Mouse (Mus musculus) midbrain, postnatal 0 days (tissue): ENCODE results near the gene D10Jhu81e. TPM values are rescaled to one million over a fixed set of nuclear protein-coding genes. Genes with fewer than 3 reads are reported as not detected.

Experiments
- ATAC-seq: fragments of 200-750 bp; cut with Nextera tagmentation; 2 replicates; pipeline ENCODE4 v1.8.0; 2017; ENCODE audit warnings: moderate number of reproducible peaks, mild to moderate bottlenecking, moderate TSS enrichment, moderate library complexity; ENCODE audit not compliant: low FRiP score
- DNase-seq: peaks from one replicate; pipeline ENCODE4 v3.0.0-alpha.2; 2015; ENCODE audit warnings: low spot score
- H3K27ac ChIP-seq: fragments of 300-500 bp; sonication (generic); 2 replicates; pipeline ENCODE4 v1.5.1; 2014; ENCODE audit warnings: low read depth, mild to moderate bottlenecking, low read length, mixed read lengths
- H3K27me3 ChIP-seq: fragments of 300-500 bp; sonication (generic); 2 replicates; pipeline ENCODE4 v1.6.1; 2014; ENCODE audit warnings: low read length, control low read depth, mixed read lengths; ENCODE audit not compliant: insufficient read depth
- H3K36me3 ChIP-seq: fragments of 300-500 bp; sonication (generic); 2 replicates; pipeline ENCODE4 v1.6.1; 2014; ENCODE audit warnings: low read length, control low read depth, mixed read lengths; ENCODE audit not compliant: insufficient read depth
- H3K4me1 ChIP-seq: fragments of 300-500 bp; sonication (generic); 2 replicates; pipeline ENCODE4 v1.6.1; 2014; ENCODE audit warnings: mild to moderate bottlenecking, control low read depth, antibody characterized with exemption, low read length, mixed read lengths; ENCODE audit not compliant: insufficient read depth
- H3K4me2 ChIP-seq: fragments of 300-500 bp; sonication (generic); 2 replicates; pipeline ENCODE4 v1.6.1; 2014; ENCODE audit warnings: low read depth, mild to moderate bottlenecking, low read length, mixed read lengths; ENCODE audit not compliant: poor library complexity, severe bottlenecking
- H3K4me3 ChIP-seq: fragments of 300-500 bp; sonication (generic); 2 replicates; pipeline ENCODE4 v1.5.1; 2014; ENCODE audit warnings: low read depth, mild to moderate bottlenecking, low read length, moderate library complexity
- H3K9ac ChIP-seq: fragments of 300-500 bp; sonication (generic); replicated peaks from 2 replicates; pipeline ENCODE4 v1.6.1; 2014; ENCODE audit warnings: mild to moderate bottlenecking, low read length, moderate library complexity, mixed read lengths; ENCODE audit not compliant: poor library complexity, severe bottlenecking
- H3K9me3 ChIP-seq: fragments of 300-500 bp; sonication (generic); 2 replicates; pipeline ENCODE4 v1.6.1; 2016; ENCODE audit warnings: low read length, control low read depth
- CTCF ChIP-seq: IDR thresholded peaks from 2 replicates; pipeline ENCODE4 v1.5.1; 2016; ENCODE audit warnings: antibody characterized with exemption, mild to moderate bottlenecking
- WGBS: fragments of 180-500 bp; shearing (Covaris S2); extraction: QIAGEN DNeasy Blood & Tissue Kit; methylation state at CpG from one replicate; pipeline ENCODE4 v1.1.7; 2014; 5-methylcytosine and 5-hydroxymethylcytosine counted together
- polyA plus RNA-seq: library from polyadenylated mRNA; unstranded; fragments of >200 nt; fragmentation: Nextera tagmentation; extraction: Ambion mirVana; gene quantifications from 2 replicates; pipeline ENCODE4 v1.2.1, GENCODE M21; 2015
- total RNA-seq: library from RNA; depleted of rRNA; stranded (reverse); fragments of >200 nt; gene quantifications from 2 replicates; pipeline ENCODE4 v1.2.3, GENCODE M21; 2014

The D10Jhu81e gene
- total and polyA plus RNA-seq, 2 experiments from 2014 or later, result 24.1 to 119 TPM

GRCm38 (mm10) chr10:78167333-78167732 lies 2.2 kb downstream of the D10Jhu81e start:
- Histone ChIP-seq H3K4me1 (peaks cover 6% of the 10 kb centered on the region; the same call in 1 of the 2 replicates), H3K36me3 (peaks cover 57% of the 10 kb centered on the region), H3K4me3 (no peak overlapping the region), H3K4me2 (no peak overlapping the region), H3K9ac (no peak overlapping the region), H3K9me3 (no peaks in the 10 kb centered on the region), H3K27ac (no peak overlapping the region), H3K27me3 (no peaks in the 10 kb centered on the region)
- 82% methylated on average over 7 of the region's 7 CpGs for WGBS
- DNase-seq (peak; percentile 68), ATAC-seq (no peak)
- no peak for TF ChIP-seq CTCF

GRCm38 (mm10) chr10:78165256-78166005 lies 4.2 kb downstream of the D10Jhu81e start:
- Histone ChIP-seq H3K27me3 (no peaks in the 10 kb centered on the region), H3K36me3 (peaks cover 49% of the 10 kb centered on the region), H3K9me3 (no peaks in the 10 kb centered on the region), H3K4me2 (no peak overlapping the region), H3K4me1 (peaks cover 6% of the 10 kb centered on the region; the same call in 1 of the 2 replicates), H3K27ac (no peak overlapping the region), H3K4me3 (no peak overlapping the region), H3K9ac (no peak overlapping the region)
- no peak for DNase-seq
- no peak for ATAC-seq
- TF ChIP-seq CTCF, result no peak
- 93% methylated on average over 21 of the region's 21 CpGs for WGBS

DNA sequence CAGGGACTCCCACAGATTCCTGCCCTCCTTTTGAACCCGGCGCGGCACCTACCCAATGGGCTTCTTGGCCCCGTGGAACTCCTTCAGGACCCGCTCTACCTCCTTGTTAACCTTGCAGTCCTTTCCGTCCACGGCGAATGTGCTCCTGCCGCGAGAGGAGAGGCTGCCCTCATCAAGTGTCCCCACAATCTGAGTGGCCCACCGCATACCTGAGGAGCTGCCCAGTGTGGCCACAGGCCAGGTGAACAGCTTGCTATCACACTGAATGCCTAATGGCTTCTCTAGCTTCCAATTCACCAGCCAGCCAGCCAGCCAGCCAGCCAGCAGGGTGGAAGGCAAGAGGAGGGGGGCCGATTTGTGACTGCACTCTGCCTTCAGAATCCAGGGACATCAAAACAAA lies 4.8 kb downstream of the D10Jhu81e start:
- Histone ChIP-seq H3K4me1 (peaks cover 7% of the 10 kb centered on the region; the same call in 1 of the 2 replicates), H3K27ac (no peak overlapping the region), H3K9ac (no peak overlapping the region), H3K4me2 (no peak overlapping the region), H3K4me3 (no peak overlapping the region), H3K27me3 (no peaks in the 10 kb centered on the region), H3K9me3 (no peaks in the 10 kb centered on the region), H3K36me3 (peaks cover 49% of the 10 kb centered on the region)
- no peak for ATAC-seq
- 95% methylated on average over 12 of the region's 12 CpGs for WGBS
- no peak for DNase-seq
- no peak for TF ChIP-seq CTCF

GRCm38 (mm10) chr10:78163923-78164322 lies 5.7 kb downstream of the D10Jhu81e start:
- H3K9ac ChIP-seq, result no peak overlapping the region
- DNase-seq (peak; percentile 84), ATAC-seq (no peak)
- H3K27ac ChIP-seq, result no peak overlapping the region
- no peak overlapping the region for H3K4me2 ChIP-seq
- H3K4me1 ChIP-seq, result peaks cover 13% of the 10 kb centered on the region; the same call in 1 of the 2 replicates
- no peaks in the 10 kb centered on the region for H3K27me3 ChIP-seq
- no peaks in the 10 kb centered on the region for H3K9me3 ChIP-seq
- peaks cover 49% of the 10 kb centered on the region for H3K36me3 ChIP-seq
- 30% methylated on average over 4 of the region's 4 CpGs for WGBS
- TF ChIP-seq CTCF, result peak; percentile 86
- no peak overlapping the region for H3K4me3 ChIP-seq

GRCm38 (mm10) chr10:78163241-78163640 lies 6.3 kb downstream of the D10Jhu81e start:
- ATAC-seq (0 out of 2 replicates have a peak, but pooled peaks have one; percentile 8), DNase-seq (no peak)
- H3K4me1 ChIP-seq, result 0 out of 2 replicates have a peak, but pooled peaks cover 8% of the 10 kb centered on the region
- WGBS, result 96% methylated on average over 9 of the region's 9 CpGs
- no peaks in the 10 kb centered on the region for H3K9me3 ChIP-seq
- no peak overlapping the region for H3K4me2 ChIP-seq
- H3K36me3 ChIP-seq, result peaks cover 49% of the 10 kb centered on the region
- H3K4me3 ChIP-seq, result no peak overlapping the region
- H3K27ac ChIP-seq, result no peak overlapping the region
- TF ChIP-seq CTCF, result no peak
- H3K27me3 ChIP-seq, result no peaks in the 10 kb centered on the region
- no peak overlapping the region for H3K9ac ChIP-seq

- DNase-seq (no peak), ATAC-seq (no peak)
- no peaks in the 10 kb centered on the region for H3K9me3 ChIP-seq
- no peak overlapping the region for H3K4me2 ChIP-seq
- H3K27ac ChIP-seq, result no peak overlapping the region
- H3K4me1 ChIP-seq, result 0 out of 2 replicates have a peak, but pooled peaks cover 8% of the 10 kb centered on the region
- H3K27me3 ChIP-seq, result no peaks in the 10 kb centered on the region
- H3K36me3 ChIP-seq, result peaks cover 49% of the 10 kb centered on the region
- no peak for TF ChIP-seq CTCF
- H3K9ac ChIP-seq, result no peak overlapping the region
- no peak overlapping the region for H3K4me3 ChIP-seq
- WGBS, result 95% methylated on average over 12 of the region's 12 CpGs
Observed at GRCm38 (mm10) chr10:78162646-78163045, 6.9 kb downstream of the D10Jhu81e start.
